Mouse (Mus musculus) olfactory bulb, adult 2 months (tissue): ENCODE measurements around the gene Oscar. TPM values are rescaled to one million over a fixed set of nuclear protein-coding genes. Genes with fewer than 3 reads are reported as not detected.
"Not testable (repeated sequence)": the region's sequence is repeated elsewhere in the genome, so short reads cannot be mapped to it uniquely, and the experiment has no call there.

ENCODE experiments used
- H3K27ac ChIP-seq: fragments of 200-500 bp; 2 replicates; pipeline ENCODE4 v1.5.1; 2012; ENCODE audit warnings: low read depth, low read length; ENCODE audit not compliant: insufficient read depth
- H3K4me1 ChIP-seq: fragments of 200-500 bp; 2 replicates; pipeline ENCODE4 v1.6.1; 2012; ENCODE audit warnings: low read length; ENCODE audit not compliant: control insufficient read depth, insufficient read depth
- H3K4me3 ChIP-seq: fragments of 200-500 bp; 2 replicates; pipeline ENCODE4 v1.5.1; 2012; ENCODE audit warnings: mild to moderate bottlenecking, low read depth, low read length, moderate library complexity; ENCODE audit not compliant: insufficient read depth
- CTCF ChIP-seq: fragments of 200-500 bp; IDR thresholded peaks from 2 replicates; pipeline ENCODE4 v1.5.1; 2012; ENCODE audit warnings: low read depth, mild to moderate bottlenecking, low read length, moderate library complexity; ENCODE audit not compliant: insufficient read depth
- POLR2A ChIP-seq: fragments of 200-500 bp; IDR thresholded peaks from 2 replicates; pipeline ENCODE4 v1.6.1; 2012; ENCODE audit warnings: mild to moderate bottlenecking, low read depth, low read length, moderate library complexity; ENCODE audit not compliant: insufficient read depth
- WGBS: fragments of 180-500 bp; shearing (Covaris S2); methylation state at CpG from one replicate; pipeline ENCODE4 v1.1.7; 2018; 5-methylcytosine and 5-hydroxymethylcytosine counted together
- polyA plus RNA-seq: library from polyadenylated mRNA; stranded (reverse); fragments of >200 nt; gene quantifications from 2 replicates; pipeline ENCODE4 v1.2.4, GENCODE M21; 2012; ENCODE audit warnings: low replicate concordance; ENCODE audit not compliant: missing spikeins, insufficient read depth, insufficient read length

Gene Oscar
- polyA plus RNA-seq, 1 experiment, result not detected

DNA sequence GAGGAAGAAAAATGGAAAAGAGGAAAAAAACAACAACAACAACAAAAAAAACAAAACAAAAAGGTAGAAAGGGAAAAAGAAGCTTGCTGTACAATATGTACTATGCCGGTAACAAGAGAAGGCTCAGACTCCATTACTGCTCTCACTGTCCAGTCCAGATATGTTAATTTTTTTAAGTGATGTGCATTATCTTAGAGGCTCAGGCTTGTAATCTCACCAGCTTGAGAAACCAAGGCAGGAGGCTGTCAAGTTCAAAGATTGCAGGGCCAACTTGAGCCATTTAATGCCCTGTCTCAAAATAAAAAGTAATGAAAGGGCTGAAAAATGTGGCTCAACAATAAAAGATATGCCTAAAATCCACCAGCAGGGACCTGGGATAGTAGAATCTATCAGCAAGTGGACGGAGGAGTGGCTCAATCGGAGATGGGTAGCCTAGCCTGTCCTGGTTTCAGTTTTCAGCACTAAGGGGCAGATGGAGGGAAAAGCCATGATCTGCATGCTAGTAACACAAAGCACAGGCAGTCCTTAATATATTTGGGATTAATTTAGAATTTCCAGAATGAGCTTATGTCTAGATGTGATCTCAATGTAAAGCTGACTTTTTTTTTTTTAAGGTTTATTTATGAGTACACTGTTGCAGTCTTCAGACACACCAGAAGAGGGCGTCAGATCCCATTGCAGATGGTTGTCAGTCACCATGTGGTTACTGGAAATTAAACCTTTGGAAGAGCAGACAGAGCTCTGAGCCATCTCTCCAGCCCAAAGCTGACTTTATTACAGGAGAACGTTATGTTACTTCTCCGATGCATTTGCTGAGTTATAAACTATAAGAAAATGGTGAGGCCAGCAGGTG lies 658 bp upstream of the Oscar start:
- 38% methylated on average over 6 of the region's 6 CpGs for WGBS
- H3K4me3 ChIP-seq, result no peak overlapping the region
- TF ChIP-seq CTCF (no peak), POLR2A (no peak)
- peaks cover 2% of the 10 kb centered on the region; the same call in 1 of the 2 replicates for H3K4me1 ChIP-seq
- no peak overlapping the region for H3K27ac ChIP-seq

DNA sequence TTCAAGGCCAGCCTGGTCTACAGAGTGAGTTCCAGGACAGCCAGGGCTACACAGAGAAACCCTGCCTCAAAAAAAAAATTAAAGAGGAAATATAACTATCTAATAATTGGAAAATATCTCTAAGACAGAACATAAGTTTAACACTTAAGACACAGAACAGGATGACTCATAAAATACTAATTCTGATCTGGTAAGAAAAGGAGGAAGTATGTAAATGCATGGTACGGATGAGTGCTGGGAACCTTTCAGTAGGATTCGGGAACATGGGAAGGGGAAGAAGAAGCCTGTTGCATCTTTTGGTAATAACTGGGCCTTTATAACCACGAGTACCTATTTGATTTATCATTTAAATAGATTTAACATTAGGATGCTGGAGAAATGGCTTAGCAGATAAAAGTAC lies 1.9 kb downstream of the Oscar start:
- 79% methylated on average over 3 of the region's 3 CpGs for WGBS
- H3K27ac ChIP-seq, result no peak overlapping the region
- no peak overlapping the region for H3K4me3 ChIP-seq

DNA sequence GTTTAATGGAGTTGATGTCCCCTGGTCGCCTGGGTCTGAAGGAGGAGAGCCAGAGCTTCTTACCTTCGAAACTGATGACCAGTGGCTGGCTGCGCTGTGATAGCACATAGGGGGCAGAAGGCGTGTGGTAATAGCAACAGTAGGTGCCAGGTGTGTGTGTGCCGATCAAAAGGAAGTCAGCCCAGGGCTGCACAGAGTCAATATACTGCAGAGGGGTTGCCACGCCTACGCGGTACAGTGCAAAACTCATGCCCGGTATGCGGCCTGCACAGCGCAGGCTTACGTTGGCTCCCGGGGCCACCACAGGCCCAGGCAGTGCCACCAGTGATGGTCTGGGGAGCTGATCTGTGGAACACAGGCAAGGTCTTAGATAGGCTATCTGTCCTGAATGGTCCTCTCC lies 5.0 kb downstream of the Oscar start:
- Histone ChIP-seq H3K27ac (no peak overlapping the region), H3K4me1 (no peaks in the 10 kb centered on the region), H3K4me3 (no peak overlapping the region)
- TF ChIP-seq POLR2A, result no peak
- TF ChIP-seq CTCF, result no peak
- 92% methylated on average over 13 of the region's 13 CpGs for WGBS

More for the DNA sequence above, 1.9 kb downstream of the Oscar start:
- peaks cover 2% of the 10 kb centered on the region; the same call in 1 of the 2 replicates for H3K4me1 ChIP-seq
- TF ChIP-seq POLR2A (no peak), CTCF (no peak)

DNA sequence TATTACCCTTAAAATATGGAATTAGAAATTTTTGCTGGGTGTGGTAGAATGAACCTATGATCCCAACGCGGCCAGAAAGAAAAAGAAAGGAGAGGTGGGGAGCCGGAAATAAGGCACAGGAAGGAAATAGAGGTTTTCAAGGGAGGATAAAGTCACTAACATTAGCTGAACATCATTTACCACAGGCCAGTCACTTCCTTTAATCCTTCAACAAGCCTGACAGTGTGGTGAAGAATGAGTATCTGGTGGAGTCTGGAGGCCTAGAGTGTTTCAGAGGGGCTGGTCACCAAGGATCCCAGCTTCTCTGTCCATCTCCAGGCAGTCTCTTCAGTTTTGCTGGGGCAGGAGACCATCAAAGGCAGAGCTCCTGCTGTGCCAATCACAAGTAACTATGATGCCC lies 5.5 kb downstream of the Oscar start:
- 87% methylated on average over 3 of the region's 3 CpGs for WGBS
- Histone ChIP-seq H3K4me1 (no peaks in the 10 kb centered on the region), H3K27ac (no peak overlapping the region), H3K4me3 (no peak overlapping the region)
- TF ChIP-seq CTCF (no peak), POLR2A (no peak)

DNA sequence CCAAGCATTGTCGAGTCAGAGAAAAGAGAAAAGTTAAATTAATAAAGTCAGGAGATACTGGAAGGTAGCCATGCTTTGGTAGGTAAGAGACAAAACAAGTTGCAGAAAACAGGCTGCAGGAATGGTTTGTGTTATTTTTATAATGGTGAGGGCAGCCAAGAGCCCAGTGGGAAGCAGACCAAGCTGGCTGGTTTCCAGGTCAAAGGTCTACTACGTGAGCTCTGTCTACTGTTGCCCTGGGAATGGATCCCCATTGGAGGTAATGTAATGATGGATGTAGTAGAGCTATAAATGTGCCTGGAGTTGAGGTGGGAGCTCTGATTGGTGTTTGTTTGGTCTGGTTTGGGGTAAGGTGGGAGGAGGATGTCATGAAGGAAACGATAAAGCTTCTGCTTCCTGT lies 6.9 kb downstream of the Oscar start:
- no peak overlapping the region for H3K27ac ChIP-seq
- no peak for TF ChIP-seq POLR2A
- TF ChIP-seq CTCF, result no peak
- H3K4me1 ChIP-seq, result no peaks in the 10 kb centered on the region
- no peak overlapping the region for H3K4me3 ChIP-seq
- WGBS, result 59% methylated on average over 3 of the region's 3 CpGs

DNA sequence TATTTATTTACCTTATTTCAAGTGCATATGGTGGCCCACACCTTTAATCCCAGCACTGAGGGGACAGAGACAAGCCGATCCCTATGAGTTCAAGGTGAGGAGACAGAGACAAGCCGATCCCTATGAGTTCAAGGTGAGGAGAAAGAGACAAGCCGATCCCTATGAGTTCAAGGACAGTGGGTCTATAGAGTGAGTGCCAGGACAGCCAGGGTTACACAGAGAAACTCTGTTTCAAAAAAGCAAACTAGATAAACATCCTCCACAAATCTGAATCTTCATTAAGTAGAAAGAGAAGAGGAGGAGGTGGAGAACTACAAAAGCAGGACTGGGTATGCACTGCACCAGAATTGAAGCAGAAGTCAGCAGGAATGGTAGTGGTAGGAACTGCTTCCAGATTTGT lies 7.3 kb downstream of the Oscar start:
- H3K27ac ChIP-seq, result no peak overlapping the region
- H3K4me3 ChIP-seq, result no peak overlapping the region
- WGBS, result 84% methylated on average over 3 of the region's 3 CpGs
- TF ChIP-seq POLR2A, result no peak
- no peak for TF ChIP-seq CTCF
- no peaks in the 10 kb centered on the region for H3K4me1 ChIP-seq

DNA sequence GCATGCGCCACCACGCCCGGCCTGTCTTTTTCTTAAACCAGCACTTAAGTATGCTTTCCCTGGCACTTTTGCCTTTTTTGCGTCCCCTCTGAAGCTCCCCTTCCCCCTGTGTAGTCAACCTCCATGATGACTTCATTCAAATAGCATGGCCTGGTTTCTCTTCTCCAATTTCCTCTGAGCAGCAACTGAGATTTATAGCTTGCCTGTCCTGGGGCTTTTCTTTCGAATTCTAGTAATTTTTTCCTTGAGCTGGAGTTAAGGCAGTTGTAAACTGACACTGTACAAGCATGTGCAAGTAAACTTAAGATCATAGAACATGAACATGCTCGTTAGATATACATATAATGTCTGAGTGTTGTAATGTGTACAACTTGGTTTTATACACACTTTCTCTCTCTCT lies 8.6 kb downstream of the Oscar start:
- H3K4me1 ChIP-seq, result no peaks in the 10 kb centered on the region
- TF ChIP-seq CTCF (no peak), POLR2A (no peak)
- WGBS, result 86% methylated on average over 6 of the region's 6 CpGs
- H3K4me3 ChIP-seq, result no peak overlapping the region
- H3K27ac ChIP-seq, result no peak overlapping the region

DNA sequence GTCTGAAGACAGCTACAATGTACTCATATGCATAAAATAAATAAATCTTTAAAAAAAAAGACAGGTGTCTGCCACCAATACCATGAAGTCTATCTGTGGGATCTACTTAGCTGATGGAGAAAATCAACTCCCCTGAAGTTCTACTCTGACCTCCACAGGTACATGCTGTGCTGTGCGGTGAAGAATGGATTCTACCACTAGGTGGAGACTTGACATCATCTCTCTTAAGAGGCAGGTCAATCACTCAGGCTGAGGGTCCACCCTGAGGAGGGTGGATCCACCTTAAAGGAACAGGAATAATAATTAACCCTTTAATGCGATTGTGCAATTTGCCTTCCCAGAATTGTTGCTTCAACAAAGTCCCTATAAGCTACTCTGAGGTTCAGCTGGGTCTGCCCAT lies 9.2 kb downstream of the Oscar start:
- no peak overlapping the region for H3K4me3 ChIP-seq
- H3K27ac ChIP-seq, result no peak overlapping the region
- TF ChIP-seq CTCF, result no peak
- no peak for TF ChIP-seq POLR2A
- H3K4me1 ChIP-seq, result no peaks in the 10 kb centered on the region
- 29% methylated on average over 2 of the region's 2 CpGs for WGBS

DNA sequence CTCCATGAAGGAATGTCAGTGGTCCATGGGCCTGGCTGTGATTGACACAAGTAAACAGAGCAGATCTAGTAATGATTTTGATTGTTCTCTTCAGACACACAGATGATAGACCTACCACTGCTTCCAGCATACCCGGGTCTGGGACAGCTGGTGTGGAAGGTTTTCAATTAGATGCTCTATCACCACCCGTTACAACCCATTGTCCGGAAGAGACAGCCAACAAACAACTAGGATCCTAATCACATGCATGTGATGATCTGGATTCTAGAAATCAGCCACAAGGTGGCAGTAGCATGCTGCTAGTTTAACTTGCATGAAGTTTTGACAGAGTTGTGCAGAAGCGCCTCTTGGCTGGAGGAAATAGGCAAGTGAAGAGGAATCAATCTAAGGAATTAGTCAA lies 14.8 kb downstream of the Oscar start:
- WGBS, result 2% methylated on average over 4 of the region's 4 CpGs
- TF ChIP-seq POLR2A (no peak), CTCF (no peak)
- Histone ChIP-seq H3K27ac (no peak overlapping the region), H3K4me1 (no peaks in the 10 kb centered on the region), H3K4me3 (no peak overlapping the region)

DNA sequence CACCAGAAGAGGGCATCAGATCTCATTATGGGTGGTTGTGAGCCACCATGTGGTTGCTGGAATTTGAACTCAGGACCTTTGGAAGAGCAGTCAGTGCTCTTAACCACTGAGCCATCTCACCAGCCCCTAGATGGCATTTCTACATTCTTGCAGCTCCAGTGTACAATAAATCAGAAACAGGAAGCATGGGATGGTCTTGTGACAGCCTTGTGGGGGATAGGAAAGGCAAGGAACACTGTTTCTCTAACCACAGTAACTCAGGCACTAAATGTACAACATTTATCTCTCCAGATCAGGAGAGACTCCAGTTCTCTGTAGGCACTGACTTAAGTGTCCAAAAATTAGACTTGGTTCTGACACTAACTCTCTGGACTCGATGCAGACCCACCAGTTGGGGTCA lies 18.2 kb downstream of the Oscar start:
- H3K4me3 ChIP-seq, H3K4me1 ChIP-seq, H3K27ac ChIP-seq: not testable (repeated sequence)
- 51% methylated on average over 1 of the region's 1 CpGs for WGBS
